Mouse (Mus musculus) cerebellum, adult 18-20 months (tissue): ENCODE data around the gene Gm13272.
"Not testable (repeated sequence)": the region's sequence is repeated elsewhere in the genome, so short reads cannot be mapped to it uniquely, and the experiment has no call there.

ENCODE experiments used
- DNase-seq, 2 experiments: peaks; one replicate each; pipeline ENCODE4 v3.0.0; 2021

Gene Gm13272

GRCm38 (mm10) chr4:88788402-88788801 lies 8.8 kb downstream of the Gm13272 start, which contains the start of gene Gm13277:
Gene Gm13277 (plus strand): TSS chr4:88788632.
- DNase-seq, result peak; percentile 75 to 78

- DNase-seq, result not testable (repeated sequence)
These were observed 11.6 kb downstream of the Gm13272 start, which contains the start of gene Gm13278 for GRCm38 (mm10) chr4:88791250-88791649. Gene Gm13278 (plus strand): TSS chr4:88791550.

- peak; percentile 49 to 74 for DNase-seq
These were observed 14.5 kb downstream of the Gm13272 start, which contains the start of gene Gm13275 for GRCm38 (mm10) chr4:88793936-88794675. Gene Gm13275 (plus strand): TSS chr4:88794487.

- not testable (repeated sequence) for DNase-seq
These were observed 17.4 kb downstream of the Gm13272 start, which contains the start of gene Gm13279 for GRCm38 (mm10) chr4:88797097-88797496. Gene Gm13279 (plus strand): TSS chr4:88797397.

GRCm38 (mm10) chr4:88799365-88799764 lies 19.7 kb downstream of the Gm13272 start, which contains the start of gene Gm13285:
Gene Gm13285 (plus strand): TSS chr4:88799665.
- not testable (repeated sequence) for DNase-seq

GRCm38 (mm10) chr4:88802954-88803353 lies 23.3 kb downstream of the Gm13272 start, which contains the start of gene Gm13287:
Gene Gm13287 (plus strand): TSS chr4:88803254.
- DNase-seq, result not testable (repeated sequence)

GRCm38 (mm10) chr4:88805231-88805630 lies 25.6 kb downstream of the Gm13272 start, which contains the start of gene Gm13288:
Gene Gm13288 (plus strand): TSS chr4:88805531.
- not testable (repeated sequence) for DNase-seq

- peak; percentile 21 to 36 for DNase-seq
These were observed 26.1 kb downstream of the Gm13272 start for GRCm38 (mm10) chr4:88805761-88806160.

- no peak for DNase-seq
These were observed 36.3 kb downstream of the Gm13272 start, which contains the start of gene Ifna7 for GRCm38 (mm10) chr4:88815928-88816327. Gene Ifna7 (plus strand): TSS chr4:88816228.

GRCm38 (mm10) chr4:88819659-88820058 lies 40.0 kb downstream of the Gm13272 start, which contains the start of gene Ifna11:
Gene Ifna11 (plus strand): TSS chr4:88819959.
- no peak for DNase-seq

- DNase-seq, result peak; percentile 5 to 17
These were observed 43.3 kb downstream of the Gm13272 start for GRCm38 (mm10) chr4:88822995-88823394.

GRCm38 (mm10) chr4:88827116-88827515 lies 47.5 kb downstream of the Gm13272 start, which contains the start of gene Ifna6:
Gene Ifna6 (plus strand): TSS chr4:88827416.
- DNase-seq, result not testable (repeated sequence)
